Mouse (Mus musculus): Measurements from ENCODE around the gene Inpp5d. TPM values are rescaled to one million over a fixed set of nuclear protein-coding genes. Genes with fewer than 3 reads are reported as not detected.

Inpp5d gene
- polyA plus RNA-seq, 1 experiment from 2014 or later, result 1.9 TPM

DNA sequence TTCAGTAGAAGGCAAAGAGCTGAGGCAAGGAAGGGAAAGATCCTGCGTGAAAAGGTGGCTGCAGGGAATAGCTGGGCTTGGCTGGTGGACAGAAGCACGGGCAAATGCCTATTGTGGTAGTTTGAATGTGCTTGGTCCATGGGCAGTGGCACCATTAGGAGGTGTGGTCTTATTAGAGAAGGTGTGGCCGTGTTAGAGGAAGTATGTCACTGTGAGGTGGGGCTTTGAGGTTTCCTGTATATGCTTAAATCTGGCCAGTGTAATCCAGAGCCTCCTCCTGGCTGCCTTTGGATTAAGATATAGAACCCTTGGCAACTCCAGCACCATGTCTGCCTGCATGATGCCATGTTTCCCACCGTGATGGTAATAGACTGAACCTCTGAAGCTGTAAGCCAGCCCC, 103.2 kb downstream of the Inpp5d start:
- WGBS, result 78% methylated on average over 4 of the region's 4 CpGs
- Histone ChIP-seq H3K27me3 (no peaks in the 10 kb centered on the region), H3K9ac (replicated peaks) (no peak overlapping the region), H3K27ac (no peak overlapping the region), H3K36me3 (no peaks in the 10 kb centered on the region), H3K9me3 (no peaks in the 10 kb centered on the region), H3K4me2 (replicated peaks) (no peak overlapping the region), H3K4me3 (replicated peaks) (no peak overlapping the region), H3K4me1 (replicated peaks) (no peaks in the 10 kb centered on the region)
- no peak for ATAC-seq

DNA sequence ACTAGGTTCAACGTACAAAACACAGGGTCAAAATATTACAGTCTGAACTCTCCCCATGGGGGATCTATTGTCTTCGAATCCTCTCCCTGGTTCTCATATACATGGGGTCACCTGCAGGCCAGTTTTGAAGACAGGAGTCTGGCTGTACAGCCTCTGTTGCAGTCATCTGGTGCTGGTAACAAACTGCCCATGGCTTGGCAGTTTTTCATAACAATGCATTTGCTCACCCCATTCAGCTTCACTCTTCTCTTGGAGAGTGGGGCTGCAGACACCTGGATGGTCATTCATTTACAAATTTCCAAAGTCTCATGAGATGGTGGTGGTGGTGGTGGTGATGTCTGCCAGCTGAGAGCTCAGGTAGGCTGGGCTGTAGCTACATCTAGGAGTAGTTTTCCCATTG, 109.0 kb downstream of the Inpp5d start:
- H3K4me2 ChIP-seq (replicated peaks), result no peak overlapping the region
- no peak overlapping the region for H3K27ac ChIP-seq
- H3K4me3 ChIP-seq (replicated peaks), result no peak overlapping the region
- H3K4me1 ChIP-seq (replicated peaks), result no peaks in the 10 kb centered on the region
- no peaks in the 10 kb centered on the region for H3K36me3 ChIP-seq
- H3K9ac ChIP-seq (replicated peaks), result no peak overlapping the region
- H3K9me3 ChIP-seq, result no peaks in the 10 kb centered on the region
- no peaks in the 10 kb centered on the region for H3K27me3 ChIP-seq
- WGBS, result 81% methylated on average over 2 of the region's 2 CpGs
- no peak for ATAC-seq

DNA sequence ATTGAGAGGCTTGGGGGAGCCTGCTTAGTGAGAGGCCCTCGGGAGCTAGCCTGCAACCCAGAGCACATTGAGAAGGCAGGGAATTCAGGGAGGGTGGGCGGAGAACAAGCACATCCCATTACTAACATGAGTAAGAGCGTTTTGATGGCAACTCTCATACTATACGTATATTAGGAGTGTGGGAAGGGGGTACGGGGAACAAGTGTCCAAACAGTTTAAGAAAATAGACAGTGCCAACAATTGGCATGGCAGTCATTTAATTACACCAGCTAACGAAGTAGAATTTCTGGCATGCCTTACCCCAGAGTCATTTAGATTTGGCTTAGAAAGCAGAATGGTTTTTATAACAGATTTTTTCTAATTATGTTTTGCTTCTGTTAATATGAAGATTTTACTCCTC, 109.7 kb downstream of the Inpp5d start:
- Histone ChIP-seq H3K4me3 (replicated peaks) (no peak overlapping the region), H3K9ac (replicated peaks) (no peak overlapping the region), H3K4me1 (replicated peaks) (no peaks in the 10 kb centered on the region), H3K9me3 (no peaks in the 10 kb centered on the region), H3K27me3 (no peaks in the 10 kb centered on the region), H3K36me3 (no peaks in the 10 kb centered on the region), H3K27ac (no peak overlapping the region), H3K4me2 (replicated peaks) (no peak overlapping the region)
- WGBS, result 88% methylated on average over 6 of the region's 6 CpGs
- ATAC-seq, result no peak

GRCm38 (mm10) chr1:87730271-87730670, 110.2 kb downstream of the Inpp5d start:
- H3K27me3 ChIP-seq, result no peaks in the 10 kb centered on the region
- H3K9me3 ChIP-seq, result no peaks in the 10 kb centered on the region
- H3K9ac ChIP-seq (replicated peaks), result no peak overlapping the region
- H3K4me2 ChIP-seq (replicated peaks), result no peak overlapping the region
- WGBS, result 86% methylated on average over 7 of the region's 7 CpGs
- no peaks in the 10 kb centered on the region for H3K4me1 ChIP-seq (replicated peaks)
- no peaks in the 10 kb centered on the region for H3K36me3 ChIP-seq
- no peak overlapping the region for H3K4me3 ChIP-seq (replicated peaks)
- no peak for ATAC-seq
- H3K27ac ChIP-seq, result no peak overlapping the region

- WGBS, result 88% methylated on average over 5 of the region's 5 CpGs
Observed at GRCm38 (mm10) chr1:87733212-87733611, 113.1 kb downstream of the Inpp5d start.

GRCm38 (mm10) chr1:87734153-87734552, 114.0 kb downstream of the Inpp5d start:
- Histone ChIP-seq H3K9ac (replicated peaks) (no peak overlapping the region), H3K27me3 (no peaks in the 10 kb centered on the region), H3K36me3 (no peaks in the 10 kb centered on the region), H3K27ac (no peak overlapping the region), H3K4me3 (replicated peaks) (no peak overlapping the region), H3K9me3 (no peaks in the 10 kb centered on the region), H3K4me1 (replicated peaks) (no peaks in the 10 kb centered on the region), H3K4me2 (replicated peaks) (no peak overlapping the region)
- 78% methylated on average over 3 of the region's 3 CpGs for WGBS
- ATAC-seq, result no peak

More at GRCm38 (mm10) chr1:87733212-87733611, 113.1 kb downstream of the Inpp5d start:
- Histone ChIP-seq H3K36me3 (no peaks in the 10 kb centered on the region), H3K4me2 (replicated peaks) (no peak overlapping the region), H3K4me1 (replicated peaks) (no peaks in the 10 kb centered on the region), H3K9me3 (no peaks in the 10 kb centered on the region), H3K27ac (no peak overlapping the region), H3K9ac (replicated peaks) (no peak overlapping the region), H3K27me3 (no peaks in the 10 kb centered on the region), H3K4me3 (replicated peaks) (no peak overlapping the region)
- ATAC-seq, result no peak

GRCm38 (mm10) chr1:87740584-87741290, 120.6 kb downstream of the Inpp5d start:
- Histone ChIP-seq H3K4me1 (replicated peaks) (no peaks in the 10 kb centered on the region), H3K27ac (no peak overlapping the region), H3K9ac (replicated peaks) (no peak overlapping the region), H3K4me2 (replicated peaks) (no peak overlapping the region), H3K36me3 (no peaks in the 10 kb centered on the region), H3K27me3 (no peaks in the 10 kb centered on the region), H3K9me3 (no peaks in the 10 kb centered on the region), H3K4me3 (replicated peaks) (no peak overlapping the region)
- ATAC-seq, result no peak
- 84% methylated on average over 6 of the region's 6 CpGs for WGBS

DNA sequence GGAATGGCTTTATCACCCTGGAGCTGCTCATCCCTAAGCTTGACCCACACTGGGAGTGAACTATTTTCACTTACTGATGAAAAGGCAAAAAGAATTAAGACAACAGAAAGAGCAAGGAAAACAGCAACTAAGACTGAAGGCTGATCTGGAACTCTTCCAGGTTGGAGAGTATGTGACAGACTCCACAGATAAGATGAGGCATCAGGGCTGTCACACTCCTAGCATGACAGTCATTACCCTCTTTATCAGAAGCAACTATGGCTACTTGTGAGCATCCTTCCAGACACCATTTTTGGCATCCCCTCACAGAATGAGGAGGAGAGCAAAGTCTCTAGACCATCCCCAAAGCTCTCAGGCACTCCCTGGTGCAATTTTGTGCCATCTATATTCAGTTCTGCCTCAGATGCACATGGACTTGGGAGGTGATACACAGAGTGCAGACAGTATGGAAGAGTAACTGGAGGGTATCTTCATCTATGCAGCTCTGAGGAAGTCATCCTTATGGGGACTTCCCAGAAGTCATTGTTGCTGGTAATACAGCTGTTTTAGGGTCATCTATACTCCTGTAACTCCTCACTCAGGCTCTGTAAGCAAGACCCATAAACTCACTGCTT, 129.4 kb downstream of the Inpp5d start:
- Histone ChIP-seq H3K9ac (replicated peaks) (no peak overlapping the region), H3K4me1 (replicated peaks) (no peaks in the 10 kb centered on the region), H3K4me3 (replicated peaks) (no peak overlapping the region), H3K27me3 (peaks cover 4% of the 10 kb centered on the region; the same call in 1 of the 2 replicates), H3K9me3 (no peaks in the 10 kb centered on the region), H3K36me3 (no peaks in the 10 kb centered on the region), H3K27ac (no peak overlapping the region), H3K4me2 (replicated peaks) (no peak overlapping the region)
- ATAC-seq, result no peak

DNA sequence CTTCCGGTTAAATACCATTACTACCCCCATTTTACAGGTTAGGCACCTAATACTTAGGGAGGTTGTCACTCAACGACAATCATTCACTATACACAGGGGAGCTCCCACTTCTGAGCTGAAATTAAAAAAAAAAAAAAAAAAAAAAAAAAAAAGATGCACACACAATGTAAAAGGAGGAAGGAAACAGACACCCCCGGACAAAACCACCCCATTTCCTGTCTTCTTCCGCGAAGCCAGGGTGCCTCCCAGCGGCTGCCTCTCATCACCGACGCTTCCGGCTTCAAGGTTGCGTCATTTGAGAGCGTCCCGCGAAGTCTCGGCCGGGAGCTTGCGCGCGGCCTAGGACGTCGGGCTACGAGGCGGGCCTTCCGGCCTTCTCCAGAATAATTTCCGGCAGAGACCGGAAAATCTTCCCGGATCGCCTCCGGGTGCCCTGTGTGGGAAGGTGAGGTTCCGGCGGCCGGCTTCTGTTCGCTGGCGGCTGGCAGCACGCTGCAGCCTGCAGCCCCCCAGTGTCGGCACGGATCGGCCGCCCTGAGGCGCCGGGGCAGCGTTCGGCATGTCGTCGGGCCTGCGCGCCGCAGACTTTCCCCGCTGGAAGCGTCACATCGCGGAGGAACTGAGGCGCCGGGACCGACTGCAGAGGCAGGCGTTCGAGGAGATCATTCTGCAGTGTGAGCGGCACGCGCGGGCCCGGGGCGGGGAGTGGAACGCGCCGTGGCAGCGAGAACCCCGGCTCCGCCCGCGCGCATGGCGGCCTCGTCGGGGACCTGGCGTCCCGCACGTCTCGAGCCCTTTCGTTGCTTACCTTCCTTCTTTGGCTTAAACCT, 135.7 kb downstream of the Inpp5d start, which contains the start of gene Atg16l1:
Gene Atg16l1, plus strand, starts transcription at position 230 of the 830 bp plus-strand sequence.
- H3K4me1 ChIP-seq (replicated peaks), result peaks cover 15% of the 10 kb centered on the region
- peak within 1 kb of the TSS; percentile 95 for H3K4me3 ChIP-seq (replicated peaks)
- peak within 1 kb of the TSS; percentile 92 for H3K27ac ChIP-seq
- H3K9ac ChIP-seq (replicated peaks), result peak within 1 kb of the TSS; percentile 94
- no peaks in the 10 kb centered on the region for H3K27me3 ChIP-seq
- H3K4me2 ChIP-seq (replicated peaks), result peak within 1 kb of the TSS; percentile 69
- H3K36me3 ChIP-seq, result peaks cover 19% of the 10 kb centered on the region
- no peaks in the 10 kb centered on the region for H3K9me3 ChIP-seq
- WGBS, result under 1% methylated on average over 79 of the region's 79 CpGs
- ATAC-seq, result peak; percentile 99

DNA sequence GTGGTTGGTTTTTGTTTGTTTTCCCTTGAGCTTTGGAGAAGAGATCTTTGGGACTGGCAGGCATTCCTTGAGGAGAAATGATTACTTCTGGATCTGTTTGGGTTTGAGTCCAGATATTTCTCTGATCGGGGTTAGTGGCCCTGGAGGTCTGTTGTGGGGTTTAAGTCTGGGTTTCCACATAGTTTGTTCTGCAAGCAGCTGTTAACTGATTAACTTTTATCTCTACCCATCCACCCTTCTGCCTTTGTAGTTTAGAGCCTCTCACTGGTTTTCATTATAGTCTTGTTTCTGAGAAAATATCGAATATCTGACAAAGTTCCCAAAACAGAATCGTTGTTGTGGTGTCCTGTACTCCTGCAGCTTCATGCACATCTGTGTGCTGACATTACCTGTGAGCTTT, 143.7 kb downstream of the Inpp5d start:
- H3K27ac ChIP-seq, result no peak overlapping the region
- H3K9ac ChIP-seq (replicated peaks), result no peak overlapping the region
- no peaks in the 10 kb centered on the region for H3K9me3 ChIP-seq
- H3K4me3 ChIP-seq (replicated peaks), result no peak overlapping the region
- H3K27me3 ChIP-seq, result no peaks in the 10 kb centered on the region
- no peaks in the 10 kb centered on the region for H3K4me1 ChIP-seq (replicated peaks)
- ATAC-seq, result no peak
- no peak overlapping the region for H3K4me2 ChIP-seq (replicated peaks)
- H3K36me3 ChIP-seq, result peaks cover 90% of the 10 kb centered on the region
- 94% methylated on average over 3 of the region's 3 CpGs for WGBS

DNA sequence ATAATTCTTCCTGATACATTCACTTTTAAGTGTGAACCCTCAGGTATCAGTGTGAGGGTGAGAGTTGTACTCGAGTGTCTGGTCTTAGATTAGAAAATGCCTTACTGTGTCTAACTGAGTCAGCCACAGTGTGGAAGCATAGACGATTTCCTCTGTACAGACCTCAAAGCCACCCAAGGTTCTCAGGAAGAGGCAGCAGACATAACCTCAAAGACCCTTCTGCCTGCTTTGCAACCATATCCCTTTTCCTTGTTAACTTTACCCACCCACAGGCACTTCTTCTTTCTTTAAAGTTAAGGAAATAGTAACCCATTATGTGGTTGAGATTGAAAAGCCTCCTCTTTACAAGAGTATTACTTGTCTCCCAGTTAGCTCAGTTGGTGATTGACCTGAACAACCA, 145.6 kb downstream of the Inpp5d start:
- 88% methylated on average over 2 of the region's 2 CpGs for WGBS
- no peak overlapping the region for H3K4me2 ChIP-seq (replicated peaks)
- no peak for ATAC-seq
- no peak overlapping the region for H3K4me3 ChIP-seq (replicated peaks)
- H3K9ac ChIP-seq (replicated peaks), result no peak overlapping the region
- no peaks in the 10 kb centered on the region for H3K4me1 ChIP-seq (replicated peaks)
- H3K27ac ChIP-seq, result no peak overlapping the region
- H3K36me3 ChIP-seq, result peaks cover 92% of the 10 kb centered on the region
- H3K9me3 ChIP-seq, result no peaks in the 10 kb centered on the region
- H3K27me3 ChIP-seq, result no peaks in the 10 kb centered on the region

DNA sequence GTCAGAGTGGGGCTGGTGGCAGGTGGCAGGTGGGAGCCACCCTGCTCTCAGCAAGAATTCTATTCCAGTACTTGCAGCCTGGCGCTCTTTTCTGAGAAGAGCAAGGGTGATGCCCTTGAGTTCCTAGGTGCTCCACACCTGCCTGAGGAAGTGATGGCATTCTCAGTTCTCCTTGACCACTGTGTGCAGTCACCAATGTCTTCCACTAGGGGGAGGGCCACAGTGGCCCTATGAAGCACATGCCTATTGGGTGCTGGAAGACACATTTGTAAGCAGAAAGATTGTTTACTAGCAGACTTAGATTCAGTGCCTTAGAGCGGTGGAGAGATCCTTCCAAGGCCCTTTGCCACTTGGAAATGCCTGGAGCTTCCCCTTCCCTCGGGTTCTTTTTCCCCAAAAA, 146.1 kb downstream of the Inpp5d start:
- H3K27me3 ChIP-seq, result no peaks in the 10 kb centered on the region
- 90% methylated on average over 3 of the region's 3 CpGs for WGBS
- no peaks in the 10 kb centered on the region for H3K9me3 ChIP-seq
- peaks cover 94% of the 10 kb centered on the region for H3K36me3 ChIP-seq
- no peaks in the 10 kb centered on the region for H3K4me1 ChIP-seq (replicated peaks)
- no peak overlapping the region for H3K4me3 ChIP-seq (replicated peaks)
- H3K9ac ChIP-seq (replicated peaks), result no peak overlapping the region
- no peak for ATAC-seq
- no peak overlapping the region for H3K4me2 ChIP-seq (replicated peaks)
- H3K27ac ChIP-seq, result no peak overlapping the region

All from midbrain, embryonic 13.5 days (tissue).